Mouse (Mus musculus) ES-CJ7 (cell line): Measurements from ENCODE around the gene Cbx4.

Experiments used
- DNase-seq: peaks from one replicate; pipeline ENCODE4 v3.0.0; 2011; ENCODE audit warnings: low read depth, low spot score

The Cbx4 gene

GRCm38 (mm10) chr11:119041750-119042465, 44.1 kb downstream of the Cbx4 start:
- no peak for DNase-seq

GRCm38 (mm10) chr11:119041325-119041716, 44.7 kb downstream of the Cbx4 start:
- peak; percentile 76 for DNase-seq

DNA sequence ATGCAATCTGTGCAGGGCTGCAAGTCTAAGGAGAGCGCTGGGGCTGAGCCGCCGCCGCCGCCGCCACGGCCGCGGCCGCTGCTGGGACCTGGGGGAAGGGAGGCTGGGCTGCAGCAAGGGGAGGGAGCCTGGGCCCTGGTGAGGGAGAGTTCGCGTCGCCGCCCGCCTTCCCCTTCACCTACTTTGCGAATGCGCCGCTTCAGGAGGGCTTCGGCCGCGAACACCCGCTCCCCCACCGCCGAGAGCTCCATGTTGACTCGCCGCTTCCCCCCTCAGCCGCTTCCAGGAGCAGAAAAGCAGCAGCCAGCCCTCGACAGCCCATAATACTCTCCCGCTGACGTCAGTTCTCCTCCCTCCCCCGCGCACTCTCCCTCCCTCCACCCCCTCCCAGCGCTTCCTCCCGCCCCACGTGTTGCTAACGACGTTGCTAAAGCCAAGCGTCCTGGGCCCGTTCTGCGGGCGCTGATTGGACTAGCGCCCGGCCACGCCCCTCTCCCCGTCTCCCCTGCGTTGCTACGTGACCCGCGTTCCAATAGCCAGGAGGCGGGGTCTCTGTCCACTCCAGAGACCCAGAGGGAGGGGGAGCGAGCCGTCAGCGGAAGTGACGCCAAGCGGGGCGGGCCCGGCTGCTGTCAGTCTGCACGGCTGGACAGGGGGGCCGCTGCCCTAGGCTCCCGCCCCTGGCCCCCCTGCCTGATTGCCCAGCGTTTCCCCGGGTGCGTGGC, 45.3 kb downstream of the Cbx4 start, which contains the start of gene Cbx8:
Gene Cbx8, minus strand, starts transcription at position 370 of the 725 bp plus-strand sequence.
- peak; percentile 100 for DNase-seq

DNA sequence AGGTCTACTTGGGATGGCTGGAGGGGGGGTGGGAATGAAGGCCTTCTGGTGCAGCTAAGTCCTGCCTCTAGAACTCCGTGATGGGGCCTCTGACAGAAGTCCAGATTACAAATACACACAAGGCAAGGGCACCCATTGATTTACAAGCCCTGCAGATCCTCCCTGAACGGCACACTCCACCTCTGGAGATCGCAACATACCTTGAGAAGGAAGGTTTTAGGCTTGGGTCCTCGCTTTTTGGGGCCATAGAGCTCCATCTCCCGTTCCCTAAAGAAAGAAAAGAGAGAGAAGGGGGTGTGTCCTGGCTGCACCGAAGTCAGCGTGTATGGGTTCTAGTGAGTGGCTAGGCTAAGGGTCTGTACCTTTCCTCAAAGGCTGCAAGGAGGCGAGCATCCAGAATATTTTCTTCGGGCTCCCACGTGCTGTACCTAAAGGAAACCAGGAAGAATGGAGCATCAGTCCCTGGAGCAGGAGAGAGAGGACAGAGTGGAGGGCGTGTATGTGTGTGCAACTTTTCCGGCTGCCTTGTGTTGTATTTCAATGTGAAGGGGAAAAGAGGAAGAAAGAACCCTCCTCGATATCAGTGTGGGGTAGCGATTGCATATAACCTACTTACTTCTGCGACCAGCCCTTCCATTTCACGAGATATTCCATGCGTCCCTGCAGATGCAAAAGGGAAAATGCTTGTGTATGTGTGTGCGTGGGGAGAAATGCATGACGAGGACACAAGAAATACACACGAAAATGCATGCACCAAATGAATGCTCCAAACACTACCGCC, 46.1 kb downstream of the Cbx4 start:
- DNase-seq = no peak

GRCm38 (mm10) chr11:119038744-119039484, 47.1 kb downstream of the Cbx4 start:
- no peak for DNase-seq

DNA sequence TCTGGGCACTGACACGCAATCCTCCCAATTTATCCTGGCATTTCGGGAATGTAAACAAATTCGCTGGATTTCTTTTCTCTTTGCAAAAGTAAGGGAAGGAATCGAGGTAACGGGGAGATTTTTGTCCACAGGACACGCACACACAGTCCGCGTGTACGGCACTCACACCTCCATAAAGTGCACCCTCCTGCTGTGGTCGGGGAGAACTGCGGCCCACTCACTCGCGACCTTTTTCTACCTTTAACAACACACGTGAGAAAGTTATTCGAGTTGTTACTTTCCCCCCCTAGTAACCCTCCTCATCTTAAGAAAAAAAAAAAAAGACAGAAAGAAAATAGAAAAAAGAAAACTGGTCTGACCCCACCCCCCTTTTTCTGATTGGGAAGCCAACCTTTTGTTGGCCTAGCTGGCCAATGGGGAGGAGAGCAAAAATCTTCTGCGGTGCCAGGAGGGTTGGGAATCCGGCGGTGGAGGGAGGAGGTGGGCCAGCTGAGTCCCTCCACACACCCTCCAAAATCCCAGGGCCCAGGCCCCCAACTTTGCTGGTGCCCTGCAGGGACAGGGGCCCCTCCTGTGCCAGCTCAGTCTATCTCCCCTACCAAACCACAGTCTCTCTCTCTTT, 48.1 kb downstream of the Cbx4 start:
- DNase-seq = no peak

- DNase-seq = peak; percentile 90
Measured at GRCm38 (mm10) chr11:119036934-119037779, 48.9 kb downstream of the Cbx4 start.

- DNase-seq = no peak
Measured at GRCm38 (mm10) chr11:119036447-119036846, 49.6 kb downstream of the Cbx4 start.

DNA sequence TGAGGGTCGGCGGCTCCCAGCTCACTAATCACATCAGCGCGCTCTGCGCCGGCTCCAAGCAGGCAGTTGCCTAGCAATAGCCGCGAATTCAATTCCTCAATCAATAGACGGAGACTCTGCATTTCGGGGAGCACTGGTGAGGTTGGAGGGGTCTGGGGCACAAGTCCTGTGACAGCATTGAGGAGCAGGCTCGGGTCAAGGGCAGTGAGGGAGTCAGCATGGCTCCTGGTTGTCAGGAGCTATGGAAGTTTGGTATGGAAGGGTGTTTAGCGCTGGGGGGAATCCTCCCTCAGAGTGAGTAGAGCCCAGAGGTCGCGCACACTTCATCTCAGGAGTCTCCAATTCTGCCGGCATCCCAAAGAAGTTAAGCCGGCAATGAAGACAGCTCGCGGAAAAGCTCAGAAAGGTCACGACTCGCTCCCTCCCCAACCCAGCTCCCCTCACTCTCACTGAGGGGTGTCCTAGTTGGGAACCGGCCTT, 50.3 kb downstream of the Cbx4 start:
- DNase-seq = peak; percentile 77

- no peak for DNase-seq
Measured at GRCm38 (mm10) chr11:119035094-119035685, 50.8 kb downstream of the Cbx4 start.

DNA sequence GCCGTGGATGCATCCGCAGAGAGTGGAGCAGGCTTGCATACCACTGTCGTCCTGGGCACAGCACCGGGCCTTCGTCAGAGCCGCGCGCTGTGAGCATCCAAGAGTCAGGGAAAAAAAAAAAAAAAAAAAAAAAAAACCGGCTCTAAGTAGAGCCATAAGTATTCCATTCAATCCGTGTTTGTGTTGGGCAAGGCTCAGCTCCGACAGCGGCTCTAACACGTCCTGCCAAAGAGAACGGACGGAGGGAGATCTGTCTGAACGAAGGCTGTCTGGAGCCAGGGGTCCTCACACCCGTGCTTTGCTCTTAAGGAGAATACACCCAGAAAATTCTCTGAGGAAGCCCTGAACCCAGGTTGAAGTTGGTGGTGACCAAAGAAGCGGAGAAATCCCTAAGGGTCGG, 51.4 kb downstream of the Cbx4 start:
- no peak for DNase-seq

GRCm38 (mm10) chr11:119033874-119034558, 52.0 kb downstream of the Cbx4 start:
- peak; percentile 86 for DNase-seq
